Mouse (Mus musculus): Measurements from ENCODE around the gene Ubxn6.
"Not testable (repeated sequence)": the region's sequence is repeated elsewhere in the genome, so short reads cannot be mapped to it uniquely, and the experiment has no call there.

Gene Ubxn6

DNA sequence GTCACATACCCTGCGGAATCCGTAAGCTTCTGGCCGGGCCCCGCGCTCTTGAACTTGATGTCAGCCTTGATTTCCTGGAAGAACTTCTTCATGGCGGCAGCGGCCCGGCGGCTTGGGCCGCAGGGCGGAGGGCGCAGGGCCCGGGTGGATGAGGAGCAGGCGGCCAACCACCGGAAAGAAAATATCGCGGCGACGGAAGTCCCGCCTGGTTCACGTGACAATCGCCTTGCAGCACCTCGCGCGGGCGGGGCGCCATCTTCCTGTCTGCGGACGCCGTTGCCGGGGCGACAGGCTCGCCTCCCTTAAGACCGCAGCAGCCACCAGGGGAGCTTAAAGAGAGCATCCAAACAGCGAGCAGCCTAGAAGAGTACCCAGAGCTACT, at the start of gene Ubxn6:
TSS of gene Ubxn6 (minus strand) at position 202 of the 382 bp plus-strand sequence.
- peak; percentile 94 for DNase-seq

GRCm38 (mm10) chr17:56123681-56124340, 49.0 kb upstream of the Ubxn6 start:
- peak; percentile 22 for DNase-seq

- no peak for DNase-seq
Measured at GRCm38 (mm10) chr17:56123161-56123560, 48.3 kb upstream of the Ubxn6 start.

DNA sequence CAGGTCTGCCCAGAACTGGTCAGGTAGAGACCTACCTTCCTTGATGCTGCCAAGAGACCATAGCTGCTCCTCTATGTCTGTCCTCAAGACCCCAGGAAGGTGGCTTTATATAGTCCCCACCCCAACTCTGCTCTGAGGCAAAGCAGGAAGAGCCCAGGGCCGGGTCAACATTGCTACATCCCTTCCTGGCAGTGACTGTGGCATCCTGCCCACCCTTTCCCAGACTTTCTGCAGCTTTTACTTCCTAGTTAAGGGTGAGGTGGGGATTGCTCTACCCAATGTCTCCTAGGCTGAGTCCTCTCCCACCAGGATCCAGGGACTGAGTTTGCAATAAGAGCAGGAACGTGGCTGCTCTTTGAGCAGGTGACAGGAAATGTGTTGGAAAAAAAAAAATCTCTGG, 47.0 kb upstream of the Ubxn6 start, which contains the start of gene Lrg1:
TSS of gene Lrg1 (minus strand) at position 176 of the 400 bp plus-strand sequence.
- DNase-seq = no peak

DNA sequence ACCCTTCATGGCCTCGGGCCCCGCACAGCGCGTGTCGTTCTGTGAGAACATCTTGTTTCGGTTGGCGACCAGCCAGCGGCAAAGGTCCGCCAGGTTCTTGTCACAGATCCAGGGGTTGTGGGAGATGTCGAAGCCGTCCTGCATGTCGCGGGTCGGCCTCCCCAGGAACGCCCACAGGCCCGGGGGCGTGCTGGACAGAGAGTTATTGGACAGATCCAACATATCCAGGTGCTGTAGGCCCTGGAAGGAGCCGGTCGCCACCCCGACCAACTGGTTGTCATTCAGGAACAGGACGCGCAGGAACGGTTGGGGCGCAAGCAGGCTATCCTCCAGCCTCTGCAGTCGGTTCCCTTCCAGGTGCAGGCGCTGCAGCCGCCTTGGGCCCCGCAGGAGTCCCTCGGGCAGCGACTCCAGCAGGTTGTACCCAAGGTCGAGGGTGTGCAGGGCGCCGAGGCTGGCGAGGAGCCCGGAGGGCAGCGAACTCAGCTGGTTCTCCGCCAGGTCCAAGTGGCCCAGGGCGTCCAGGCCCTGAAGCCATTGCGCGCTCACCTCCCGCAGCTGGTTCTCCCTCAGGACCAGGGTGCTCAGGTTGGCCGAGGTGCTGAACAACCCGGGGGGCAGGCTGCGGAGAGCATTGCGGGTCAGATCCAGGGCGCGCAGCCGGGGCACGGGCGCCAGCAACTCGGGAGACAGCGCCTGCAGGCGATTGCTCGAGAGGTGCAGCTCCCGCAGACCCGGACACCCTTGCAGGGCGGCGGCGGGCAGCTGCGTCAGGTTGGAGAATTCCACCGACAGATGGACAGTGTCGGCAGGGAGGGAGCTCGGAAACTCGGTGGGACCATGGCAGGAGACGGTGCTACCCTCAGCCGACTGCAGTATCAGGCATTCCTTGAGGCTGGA, 45.4 kb upstream of the Ubxn6 start:
- peak; percentile 57 for DNase-seq

- no peak for DNase-seq
Measured at GRCm38 (mm10) chr17:56119431-56119830, 44.6 kb upstream of the Ubxn6 start.

GRCm38 (mm10) chr17:56117251-56117710, 42.5 kb upstream of the Ubxn6 start, which contains the start of gene Plin5:
TSS of gene Plin5 (minus strand) at chr17:56117596.
- DNase-seq = peak; percentile 29

- no peak for DNase-seq
Measured at GRCm38 (mm10) chr17:56116193-56116592, 41.4 kb upstream of the Ubxn6 start.

DNA sequence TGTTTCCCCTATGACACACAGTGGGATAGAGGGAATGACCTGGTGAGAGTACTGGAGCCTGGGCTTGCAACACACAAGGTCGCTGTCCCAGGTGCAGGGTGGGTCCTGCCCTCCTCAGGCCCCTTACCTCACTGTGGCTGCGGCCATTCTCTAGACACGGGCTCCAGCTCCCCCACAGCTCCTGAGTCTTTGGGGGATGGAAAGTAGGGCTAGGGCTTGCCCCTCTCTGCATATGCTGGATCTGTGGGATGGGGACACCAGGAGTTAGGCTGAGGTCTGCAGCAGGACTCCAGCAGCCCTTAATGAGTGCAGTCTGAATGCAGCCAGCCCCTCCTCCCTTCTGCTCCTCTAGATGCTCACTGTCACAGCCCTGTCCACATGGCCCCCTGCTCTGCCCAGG, 37.9 kb upstream of the Ubxn6 start:
- no peak for DNase-seq

DNA sequence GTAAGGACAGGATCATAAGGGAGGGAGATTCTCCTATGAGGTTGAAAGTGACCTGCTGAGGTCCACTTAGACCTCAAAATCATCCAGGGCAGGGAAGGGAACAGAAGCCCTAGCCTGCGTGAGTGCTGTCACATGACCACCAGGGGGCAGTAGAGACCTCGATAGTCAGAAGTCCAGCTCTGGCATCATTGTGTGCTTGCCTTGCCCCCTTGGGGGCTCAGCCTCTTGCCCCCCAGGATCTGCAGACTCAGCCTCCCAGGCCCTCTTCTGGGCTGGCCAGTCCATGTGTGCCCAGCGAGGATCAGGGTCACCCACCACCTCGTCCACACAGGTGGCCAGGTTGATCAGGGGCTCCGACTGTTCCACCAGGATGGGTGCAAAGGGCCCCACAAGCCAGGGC, 37.0 kb upstream of the Ubxn6 start:
- DNase-seq = peak; percentile 66

GRCm38 (mm10) chr17:56111021-56111420, 36.2 kb upstream of the Ubxn6 start:
- DNase-seq = no peak

DNA sequence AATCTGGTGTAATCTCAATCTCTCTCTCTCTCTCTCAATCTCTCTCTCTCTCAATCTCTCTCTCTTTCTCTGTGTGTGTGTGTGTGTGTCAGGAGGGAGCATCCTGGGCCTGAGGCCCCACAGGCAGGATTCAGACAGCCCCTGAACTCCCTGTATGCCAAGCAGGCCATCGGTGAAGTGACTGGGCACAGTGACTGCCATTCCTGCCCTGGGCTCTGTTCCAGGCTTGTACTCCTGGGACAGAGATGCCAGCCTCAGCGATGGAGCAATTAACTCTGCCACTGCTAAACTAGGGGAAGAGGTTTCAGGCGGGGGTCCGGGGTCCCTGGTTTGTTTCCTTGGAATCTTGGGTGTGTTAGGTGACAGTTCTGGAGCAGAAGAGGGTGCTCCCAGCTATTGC, 35.7 kb upstream of the Ubxn6 start:
- no peak for DNase-seq

GRCm38 (mm10) chr17:56109219-56110051, 34.6 kb upstream of the Ubxn6 start, which contains the start of gene Plin4:
TSS of gene Plin4 (minus strand) at chr17:56109803.
- DNase-seq = no peak

GRCm38 (mm10) chr17:56108334-56109044, 33.7 kb upstream of the Ubxn6 start:
- no peak for DNase-seq

- no peak for DNase-seq
Measured at GRCm38 (mm10) chr17:56107736-56108135, 32.9 kb upstream of the Ubxn6 start.

DNA sequence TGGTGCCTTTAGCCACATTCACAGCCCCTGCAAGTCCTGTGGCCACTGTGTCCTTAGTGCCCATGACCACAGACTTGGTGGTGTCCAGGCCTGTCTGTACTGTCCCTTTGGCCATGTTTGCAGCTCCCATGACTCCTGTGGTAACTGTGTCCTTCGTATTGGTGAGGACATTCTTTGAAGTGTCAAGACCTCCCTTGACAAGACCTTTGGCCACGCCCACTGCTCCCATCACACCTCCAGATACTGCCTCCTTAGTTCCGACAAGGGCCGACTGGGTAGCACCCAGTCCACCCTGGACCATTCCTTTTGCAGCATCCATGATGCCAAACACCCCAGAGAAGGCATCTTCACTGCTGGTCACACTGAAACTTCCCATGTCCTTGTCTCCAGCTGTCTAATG, 32.2 kb upstream of the Ubxn6 start:
- DNase-seq = no peak

- DNase-seq = not testable (repeated sequence)
Measured at GRCm38 (mm10) chr17:56106436-56106835, 31.6 kb upstream of the Ubxn6 start.

DNA sequence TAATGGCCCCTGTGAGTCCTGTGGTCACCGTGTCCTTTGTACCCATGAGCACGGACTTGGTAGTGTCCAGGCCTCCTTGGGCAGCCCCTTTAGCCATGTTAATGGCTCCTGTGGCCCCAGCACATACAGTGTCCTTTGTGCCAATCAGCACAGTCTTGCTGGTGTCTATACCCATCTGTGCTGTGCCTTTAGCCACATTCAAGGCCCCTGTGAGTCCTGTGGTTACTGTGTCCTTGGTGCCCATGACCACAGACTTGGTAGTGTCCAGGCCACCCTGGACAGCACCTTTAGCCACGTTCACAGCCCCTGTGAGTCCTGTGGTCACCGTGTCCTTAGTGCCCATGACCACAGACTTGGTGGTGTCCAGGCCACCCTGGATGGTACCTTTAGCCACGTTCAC, 30.0 kb upstream of the Ubxn6 start:
- DNase-seq = not testable (repeated sequence)

DNA sequence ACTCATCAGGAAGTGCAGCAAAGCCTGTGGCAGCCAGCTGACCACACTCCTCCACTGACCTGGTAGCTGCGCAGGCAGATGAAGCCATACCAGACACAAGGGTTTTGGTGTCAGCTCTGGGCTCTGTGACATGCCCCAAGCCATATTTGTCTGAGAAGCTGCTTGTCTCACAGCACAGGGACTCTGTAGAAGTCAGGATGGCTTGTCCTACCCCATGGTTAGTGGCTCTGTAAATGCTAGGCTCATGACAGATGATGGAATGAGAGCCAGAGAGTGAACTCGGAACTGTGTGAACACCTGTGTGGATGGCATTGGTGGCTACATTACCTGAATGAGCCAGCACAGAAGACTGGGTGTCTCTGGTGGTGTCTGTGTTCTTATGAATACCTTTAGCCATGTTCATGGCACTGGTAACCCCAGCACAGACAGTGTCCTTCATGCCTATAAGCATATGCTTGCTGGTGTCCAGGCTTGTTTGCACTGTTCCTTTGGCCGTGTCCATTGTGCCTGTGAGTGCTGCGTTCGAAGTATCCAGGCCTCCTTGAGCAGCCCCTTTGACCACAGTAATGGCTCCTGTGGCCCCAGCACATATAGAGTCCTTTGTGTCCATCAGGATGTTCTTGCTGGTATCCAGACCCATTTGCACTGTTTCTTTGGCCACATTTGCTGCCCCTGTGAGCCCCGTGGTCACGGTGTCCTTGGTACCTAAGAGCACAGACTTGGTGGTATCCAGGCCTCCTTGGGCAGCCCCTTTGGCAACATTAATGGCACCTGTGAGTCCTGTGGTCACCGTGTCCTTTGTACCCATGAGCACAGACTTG, 28.8 kb upstream of the Ubxn6 start:
- no peak for DNase-seq

- DNase-seq = no peak
Measured at GRCm38 (mm10) chr17:56102927-56103326, 28.1 kb upstream of the Ubxn6 start.

GRCm38 (mm10) chr17:56102158-56102557, 27.3 kb upstream of the Ubxn6 start:
- no peak for DNase-seq

Data from cerebellum, adult 11 months (tissue).